Mouse (Mus musculus) intestine, embryonic 14.5 days (tissue): ENCODE results near the gene Samd4b. TPM values are rescaled to one million over a fixed set of nuclear protein-coding genes. Genes with fewer than 3 reads are reported as not detected.

Experiments used
- ATAC-seq: fragments of 200-750 bp; cut with Nextera tagmentation; replicated peaks from 2 replicates; pipeline ENCODE4 v1.8.0; 2017; ENCODE audit warnings: low read depth, moderate number of reproducible peaks, moderate TSS enrichment, moderate library complexity; ENCODE audit not compliant: low FRiP score, low TSS enrichment
- DNase-seq: peaks from one replicate; pipeline ENCODE4 v3.0.0-alpha.2; 2018; ENCODE audit warnings: low spot score
- H3K27ac ChIP-seq: fragments of 300-500 bp; sonication (generic); 2 replicates; pipeline ENCODE4 v1.5.1; 2014; ENCODE audit warnings: low read depth, mild to moderate bottlenecking, control low read depth
- H3K27me3 ChIP-seq: fragments of 300-500 bp; sonication (generic); replicated peaks from 2 replicates; pipeline ENCODE4 v1.6.1; 2014; ENCODE audit warnings: low read length, control low read depth; ENCODE audit not compliant: control insufficient read depth, insufficient read depth
- H3K36me3 ChIP-seq: fragments of 300-500 bp; sonication (generic); 2 replicates; pipeline ENCODE4 v1.6.1; 2014; ENCODE audit warnings: low read length, control low read depth; ENCODE audit not compliant: control insufficient read depth, insufficient read depth
- H3K4me1 ChIP-seq: fragments of 300-500 bp; sonication (generic); replicated peaks from 2 replicates; pipeline ENCODE4 v1.6.1; 2014; ENCODE audit warnings: low read length, control low read depth, mixed read lengths; ENCODE audit not compliant: control insufficient read depth, insufficient read depth
- H3K4me2 ChIP-seq: fragments of 300-500 bp; sonication (generic); 2 replicates; pipeline ENCODE4 v1.6.1; 2014; ENCODE audit warnings: low read length
- H3K4me3 ChIP-seq: fragments of 300-500 bp; sonication (generic); 2 replicates; pipeline ENCODE4 v1.5.1; 2014; ENCODE audit warnings: low read depth, low read length, control low read depth, mixed read lengths
- H3K9ac ChIP-seq: fragments of 300-500 bp; sonication (generic); 2 replicates; pipeline ENCODE4 v1.6.1; 2014; ENCODE audit warnings: mild to moderate bottlenecking, low read length
- H3K9me3 ChIP-seq: fragments of 300-500 bp; sonication (generic); 2 replicates; pipeline ENCODE4 v1.6.1; 2016; ENCODE audit warnings: low read length, control low read depth; ENCODE audit not compliant: control insufficient read depth
- WGBS: fragments of 180-500 bp; shearing (Covaris S2); extraction: QIAGEN DNeasy Blood & Tissue Kit; methylation state at CpG from one replicate; pipeline ENCODE4 v1.1.7; 2014; 5-methylcytosine and 5-hydroxymethylcytosine counted together
- polyA plus RNA-seq: library from polyadenylated mRNA; unstranded; fragments of >200 nt; fragmentation: Nextera tagmentation; extraction: Ambion mirVana; gene quantifications from 2 replicates; pipeline ENCODE4 v1.2.1, GENCODE M21; 2014

The Samd4b gene
- polyA plus RNA-seq, 1 experiment from 2014 or later = 27.7 TPM

- Histone ChIP-seq H3K4me3 (no peak overlapping the region), H3K27me3 (no peaks in the 10 kb centered on the region), H3K9me3 (no peaks in the 10 kb centered on the region), H3K4me2 (no peak overlapping the region), H3K9ac (no peak overlapping the region), H3K4me1 (peaks cover 57% of the 10 kb centered on the region), H3K27ac (peak overlapping the region; percentile 52; the same call in 1 of the 2 replicates), H3K36me3 (no peaks in the 10 kb centered on the region)
- no peak for DNase-seq
- 44% methylated on average over 4 of the region's 4 CpGs for WGBS
- ATAC-seq = no peak
Measured at GRCm38 (mm10) chr7:28584468-28584867, 13.5 kb downstream of the Samd4b start.

- Histone ChIP-seq H3K4me2 (no peak overlapping the region; the same call in 1 of the 2 replicates), H3K9me3 (no peaks in the 10 kb centered on the region), H3K27ac (peak overlapping the region; percentile 52), H3K9ac (no peak overlapping the region), H3K36me3 (no peaks in the 10 kb centered on the region), H3K27me3 (no peaks in the 10 kb centered on the region), H3K4me3 (no peak overlapping the region), H3K4me1 (peaks cover 61% of the 10 kb centered on the region)
- 64% methylated on average over 8 of the region's 8 CpGs for WGBS
- DNase-seq (no peak), ATAC-seq (peak; percentile 76; the same call in 1 of the 2 replicates)
Measured at GRCm38 (mm10) chr7:28583570-28584344, 14.2 kb downstream of the Samd4b start.

- DNase-seq = no peak
- Histone ChIP-seq H3K27ac (peak overlapping the region; percentile 52), H3K27me3 (no peaks in the 10 kb centered on the region), H3K4me2 (no peak overlapping the region), H3K9ac (no peak overlapping the region), H3K36me3 (no peaks in the 10 kb centered on the region), H3K4me1 (peaks cover 54% of the 10 kb centered on the region), H3K9me3 (no peaks in the 10 kb centered on the region), H3K4me3 (no peak overlapping the region)
- no peak for ATAC-seq
- 69% methylated on average over 11 of the region's 11 CpGs for WGBS
Measured at GRCm38 (mm10) chr7:28582841-28583240, 15.1 kb downstream of the Samd4b start.

- WGBS = 71% methylated on average over 4 of the region's 4 CpGs
- Histone ChIP-seq H3K27me3 (no peaks in the 10 kb centered on the region), H3K4me1 (peaks cover 49% of the 10 kb centered on the region), H3K9me3 (no peaks in the 10 kb centered on the region), H3K36me3 (no peaks in the 10 kb centered on the region), H3K9ac (no peak overlapping the region), H3K4me2 (no peak overlapping the region), H3K27ac (peak overlapping the region; percentile 52), H3K4me3 (no peak overlapping the region)
- DNase-seq = no peak
- ATAC-seq = no peak
Measured at GRCm38 (mm10) chr7:28581721-28582120, 16.2 kb downstream of the Samd4b start.

GRCm38 (mm10) chr7:28579826-28580225 lies 18.1 kb downstream of the Samd4b start:
- Histone ChIP-seq H3K4me1 (peaks cover 40% of the 10 kb centered on the region), H3K4me2 (no peak overlapping the region), H3K27me3 (no peaks in the 10 kb centered on the region), H3K9ac (no peak overlapping the region), H3K4me3 (no peak overlapping the region), H3K9me3 (no peaks in the 10 kb centered on the region), H3K36me3 (no peaks in the 10 kb centered on the region), H3K27ac (no peak overlapping the region)
- WGBS = 74% methylated on average over 5 of the region's 5 CpGs
- ATAC-seq (no peak), DNase-seq (no peak)

- Histone ChIP-seq H3K9me3 (no peaks in the 10 kb centered on the region), H3K27me3 (no peaks in the 10 kb centered on the region), H3K4me1 (peaks cover 30% of the 10 kb centered on the region), H3K27ac (peak overlapping the region; percentile 68), H3K9ac (no peak overlapping the region), H3K36me3 (no peaks in the 10 kb centered on the region), H3K4me2 (no peak overlapping the region), H3K4me3 (no peak overlapping the region)
- 69% methylated on average over 5 of the region's 5 CpGs for WGBS
- ATAC-seq (no peak), DNase-seq (no peak)
Measured at GRCm38 (mm10) chr7:28578543-28579053, 19.3 kb downstream of the Samd4b start.

GRCm38 (mm10) chr7:28577826-28578542 lies 20.0 kb downstream of the Samd4b start:
- ATAC-seq (peak; percentile 83), DNase-seq (peak; percentile 78)
- 66% methylated on average over 9 of the region's 9 CpGs for whole genome bisulfite sequencing
- no peak overlapping the region for H3K4me3 ChIP-seq
- peak overlapping the region; percentile 15; the same call in 1 of the 2 replicates for H3K4me2 ChIP-seq
- H3K4me1 ChIP-seq = peaks cover 29% of the 10 kb centered on the region
- H3K27me3 ChIP-seq = no peaks in the 10 kb centered on the region
- H3K9me3 ChIP-seq = no peaks in the 10 kb centered on the region
- H3K36me3 ChIP-seq = no peaks in the 10 kb centered on the region
- H3K9ac ChIP-seq = 0 out of 2 replicates have a peak overlapping the region, but pooled peaks have one; percentile 11
- peak overlapping the region; percentile 71 for H3K27ac ChIP-seq

- Histone ChIP-seq H3K36me3 (no peaks in the 10 kb centered on the region), H3K4me2 (no peak overlapping the region), H3K27ac (peak overlapping the region; percentile 7; the same call in 1 of the 2 replicates), H3K4me3 (no peak overlapping the region), H3K4me1 (peaks cover 36% of the 10 kb centered on the region), H3K27me3 (no peaks in the 10 kb centered on the region), H3K9ac (no peak overlapping the region), H3K9me3 (no peaks in the 10 kb centered on the region)
- ATAC-seq (peak; percentile 22; the same call in 1 of the 2 replicates), DNase-seq (no peak)
- WGBS = 67% methylated on average over 5 of the region's 5 CpGs
Measured at GRCm38 (mm10) chr7:28576271-28576914, 21.6 kb downstream of the Samd4b start.
